Mouse (Mus musculus) megakaryocyte, embryonic 14.5 days (primary cell): Measurements from ENCODE around the gene P2rx4.

Experiments
- FLI1 ChIP-seq: IDR thresholded peaks from 2 replicates; pipeline ENCODE4 v1.6.1; 2012; ENCODE audit warnings: low read length, inconsistent platforms, mixed read lengths
- GATA1 ChIP-seq: IDR thresholded peaks from 3 replicates; pipeline ENCODE4 v1.6.1; 2012; ENCODE audit warnings: mixed read lengths, low read length, inconsistent platforms, borderline replicate concordance

- TF ChIP-seq GATA1 (no peak), FLI1 (no peak)
Measured at GRCm38 (mm10) chr5:122726595-122726994, 19.3 kb downstream of the P2rx4 start.
